Mouse (Mus musculus) kidney, adult 9 months (tissue): ENCODE measurements at regions not wholly inside any gene's neighbourhood (a gene's known extent, or its start where the extent isn't known, plus 50 kb on each side); places are given as distances from the start of the nearest gene placed in this dataset.

Experiments used
- DNase-seq: peaks from one replicate; pipeline ENCODE4 v3.0.0; 2022

DNA sequence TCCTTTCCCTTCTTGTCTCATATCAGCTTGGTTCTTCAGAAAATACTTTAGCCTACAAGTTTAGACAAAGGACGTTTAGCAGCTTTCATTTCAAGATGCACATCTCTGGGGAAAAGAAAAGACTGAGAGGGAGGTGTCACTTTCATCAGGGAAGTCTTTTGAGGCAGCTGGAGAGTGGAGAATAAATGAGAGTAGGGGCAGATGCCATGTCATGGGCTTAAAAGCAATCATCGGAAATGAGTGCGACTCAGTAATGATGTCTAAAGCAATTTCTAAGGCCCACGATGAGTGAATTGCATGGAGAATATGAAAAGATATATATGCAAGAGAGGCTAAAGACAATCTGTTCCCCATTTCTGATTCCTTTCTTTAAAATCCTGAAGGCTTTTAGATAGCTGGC lies 295.7 kb upstream of the Steap1 start:
- DNase-seq: no peak

DNA sequence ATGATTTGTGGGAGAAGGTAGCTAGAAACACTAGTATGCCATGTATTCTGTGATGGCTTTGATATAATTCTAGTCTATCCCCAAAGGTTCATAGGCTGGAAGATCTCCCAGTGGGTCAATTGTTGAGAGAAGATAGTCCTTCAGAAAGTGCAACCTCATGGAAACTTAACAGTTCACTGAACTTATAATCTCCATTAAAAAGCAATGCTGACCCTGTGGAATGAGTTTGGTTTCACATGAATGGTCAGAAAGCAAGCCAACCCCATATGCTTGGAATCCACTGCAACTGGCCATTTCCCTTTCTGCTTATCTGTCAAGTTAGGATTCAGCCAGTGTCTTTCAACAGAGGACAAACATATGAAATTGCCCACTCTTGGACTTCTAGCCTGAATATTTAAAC lies 291.7 kb upstream of the Steap1 start:
- DNase-seq: peak; percentile 56

DNA sequence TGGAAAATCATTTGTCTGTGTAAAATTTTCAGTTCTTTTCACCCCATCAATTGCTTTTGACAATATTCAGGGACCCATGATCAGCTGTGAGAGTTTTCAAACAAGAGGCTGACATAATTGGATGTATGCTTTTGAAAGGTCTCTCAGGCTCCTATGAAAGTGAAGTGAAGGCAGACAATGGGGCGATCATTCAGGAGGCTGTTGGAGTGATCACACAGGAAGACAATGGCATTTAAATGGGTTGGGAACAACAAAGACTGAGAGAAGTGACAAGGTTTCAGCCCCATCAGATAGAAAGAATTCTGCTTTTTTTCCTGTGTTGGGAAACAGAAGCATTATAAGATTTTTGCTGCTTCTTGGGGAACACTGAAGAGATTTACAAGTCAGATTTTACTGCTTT lies 267.6 kb upstream of the Steap1 start:
- DNase-seq: no peak
